Mouse (Mus musculus) heart, postnatal 4 days (tissue): ENCODE data around the gene Ttc9. TPM values are rescaled to one million over a fixed set of nuclear protein-coding genes. Genes with fewer than 3 reads are reported as not detected.

ENCODE experiments used
- total RNA-seq, 2 experiments: library from RNA; stranded (reverse); gene quantifications; 2 replicates each; pipeline ENCODE4 v1.2.3; 2021

The Ttc9 gene
- total RNA-seq, 2 experiments from 2014 or later: 9.1 to 9.8 TPM

Other genes with a start within 250 kb of the Ttc9 start
- 1 to 10 TPM; 1.1 TPM for gene Adam4, start 209.3 kb upstream of the Ttc9 start, total RNA-seq
- 10 to 100 TPM; 61.2 to 66.8 TPM for gene Cox16, start 146.1 kb upstream of the Ttc9 start, total RNA-seq
- 10 to 100 TPM; 31.8 to 34.8 TPM for gene Gm20498, start 98.3 kb upstream of the Ttc9 start, total RNA-seq
- gene Synj2bp, start 98.3 kb upstream of the Ttc9 start, total RNA-seq: 10 to 100 TPM; 37.5 to 37.6 TPM
- under 1 TPM in 1 of 2 experiments, not detected in 1; 0.14 TPM for gene Adam21, start 62.8 kb upstream of the Ttc9 start, total RNA-seq
- gene Med6, start 36.2 kb upstream of the Ttc9 start, total RNA-seq: 10 to 100 TPM; 24.4 to 26.7 TPM
- under 1 TPM; 0.31 to 0.72 TPM for gene Map3k9, start 149.9 kb downstream of the Ttc9 start, total RNA-seq
- gene Pcnx, start 228.8 kb downstream of the Ttc9 start, total RNA-seq: 10 to 100 TPM; 71.6 to 86.7 TPM